Mouse (Mus musculus): ENCODE measurements at regions not wholly inside any gene's neighbourhood (a gene's known extent, or its start where the extent isn't known, plus 50 kb on each side); places are given as distances from the start of the nearest gene placed in this dataset.

- DNase-seq, result no peak
Measured at GRCm38 (mm10) chr6:104916787-104917186, 424.2 kb downstream of the Cntn6 start.

GRCm38 (mm10) chr6:104922577-104922976 lies 430.0 kb downstream of the Cntn6 start:
- no peak for DNase-seq

DNA sequence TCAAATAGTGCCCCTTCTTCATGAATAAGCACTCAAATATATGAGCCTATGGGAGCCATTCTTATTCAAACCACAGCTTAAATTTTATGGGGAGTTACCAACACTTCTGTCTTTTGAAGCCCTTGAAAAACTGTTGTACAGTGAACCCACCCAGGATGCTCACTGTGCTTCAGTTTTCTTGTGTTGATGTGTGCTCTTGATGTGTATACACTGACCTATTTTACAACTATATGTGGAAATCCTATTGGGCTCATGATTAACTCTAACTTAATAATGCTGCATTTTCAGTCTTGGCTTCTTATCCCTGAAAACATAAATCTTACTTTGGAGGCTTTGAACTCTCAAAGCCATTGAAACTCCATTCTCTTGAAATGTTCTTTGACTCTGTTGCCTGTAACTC lies 433.5 kb downstream of the Cntn6 start:
- no peak for DNase-seq

DNA sequence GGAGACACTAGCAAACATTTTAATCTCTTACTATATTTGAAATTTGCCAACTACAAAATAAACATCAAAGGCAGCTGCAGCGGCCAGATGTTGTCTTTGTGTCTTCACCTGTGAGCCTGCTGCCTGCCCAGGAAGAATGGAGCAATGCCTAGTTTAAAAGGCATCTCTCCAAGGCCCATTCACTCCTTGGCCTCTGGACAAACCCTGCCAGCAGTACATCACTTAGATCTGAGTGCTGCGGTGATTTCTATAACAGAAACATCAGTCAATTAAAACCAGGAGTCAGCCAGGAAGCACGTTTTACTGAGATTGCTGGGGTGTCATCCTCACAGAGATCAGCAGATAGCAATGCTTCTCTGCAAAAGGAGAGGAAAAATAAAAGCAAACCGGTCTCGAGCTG lies 437.7 kb downstream of the Cntn6 start:
- DNase-seq, result no peak

DNA sequence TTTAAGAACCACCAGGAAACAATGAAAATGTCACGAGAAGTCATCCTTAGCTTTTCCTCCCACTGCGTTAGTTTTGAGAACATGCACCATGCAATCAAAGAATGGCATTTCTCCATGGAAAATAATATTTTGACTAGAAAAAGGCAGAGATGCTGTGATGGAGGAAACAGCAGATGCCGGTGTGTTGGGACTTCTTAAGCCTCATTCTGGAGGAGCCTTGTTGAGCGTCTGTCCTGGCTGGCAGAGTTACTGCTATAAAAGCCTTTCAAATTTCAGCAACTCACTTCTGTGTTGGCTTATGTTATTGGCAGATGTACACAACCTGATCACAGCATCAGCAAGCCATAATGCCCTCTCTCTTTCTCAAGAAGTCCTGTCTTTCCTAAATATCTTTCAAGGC lies 439.6 kb downstream of the Cntn6 start:
- DNase-seq, result no peak

DNA sequence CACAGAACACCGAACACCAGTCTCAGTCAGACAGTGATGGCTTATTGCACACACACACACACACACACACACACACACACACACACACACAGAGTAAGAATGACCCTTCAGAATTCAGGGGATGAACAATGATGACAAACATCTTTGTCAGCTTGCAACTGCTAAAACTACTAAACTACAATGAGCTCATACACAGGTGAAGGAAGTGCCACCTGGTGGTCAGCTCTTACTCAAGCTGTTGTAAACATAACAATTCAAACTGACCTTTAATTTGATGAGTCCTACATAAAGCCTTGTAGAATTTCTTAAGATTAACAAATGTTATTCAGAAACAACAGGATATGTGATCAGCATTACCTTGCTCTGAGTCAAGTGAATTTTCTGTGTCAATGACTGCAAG lies 446.5 kb downstream of the Cntn6 start:
- DNase-seq, result peak; percentile 19 to 24

- DNase-seq, result no peak
Measured at GRCm38 (mm10) chr6:104974517-104974916, 481.9 kb downstream of the Cntn6 start.

GRCm38 (mm10) chr6:104984144-104984543 lies 491.6 kb downstream of the Cntn6 start:
- DNase-seq, result no peak

- DNase-seq, result no peak
Measured at GRCm38 (mm10) chr6:104989863-104990262, 497.3 kb downstream of the Cntn6 start.

GRCm38 (mm10) chr6:104990366-104990765 lies 497.8 kb downstream of the Cntn6 start:
- no peak for DNase-seq

- DNase-seq, result peak; percentile 2 to 3
Measured at GRCm38 (mm10) chr6:104999601-105000000, 507.0 kb downstream of the Cntn6 start.

DNA sequence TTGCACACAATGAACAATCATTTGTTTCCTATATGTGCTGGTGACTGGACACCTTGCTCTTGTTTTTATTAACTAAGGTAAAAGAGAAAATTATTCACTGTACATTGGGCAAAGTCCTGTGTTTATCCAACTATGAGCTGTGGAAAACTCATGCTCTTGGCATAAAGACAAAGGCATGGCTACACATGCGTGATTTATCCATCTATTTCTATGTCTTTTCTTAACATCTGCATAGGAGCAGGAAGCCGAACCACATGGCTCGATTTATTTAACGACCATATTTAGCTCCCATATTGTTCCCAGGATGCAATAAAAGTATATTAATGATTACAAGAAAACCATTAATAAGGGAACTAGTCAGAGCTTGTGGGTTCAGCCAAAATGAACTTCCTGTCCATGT lies 528.1 kb downstream of the Cntn6 start:
- DNase-seq, result no peak

DNA sequence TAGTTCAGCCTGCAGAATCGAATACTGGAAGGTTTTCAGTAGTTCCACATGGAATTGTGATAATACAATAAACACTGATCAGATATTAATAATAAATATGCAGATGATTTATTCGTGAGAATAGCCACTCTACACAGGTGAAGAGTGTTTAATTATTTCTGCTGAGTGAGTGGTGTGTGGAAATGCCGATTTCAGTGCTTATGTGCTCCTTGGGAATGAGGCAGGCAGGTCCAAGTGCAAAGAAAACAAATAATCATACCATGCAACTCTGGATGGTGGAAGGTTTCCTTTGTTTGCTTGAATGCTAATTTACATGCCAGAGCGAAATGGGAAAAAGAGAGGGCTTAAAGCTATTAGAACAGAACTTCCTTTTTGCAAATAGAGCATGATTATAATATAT lies 528.6 kb downstream of the Cntn6 start:
- no peak for DNase-seq

DNA sequence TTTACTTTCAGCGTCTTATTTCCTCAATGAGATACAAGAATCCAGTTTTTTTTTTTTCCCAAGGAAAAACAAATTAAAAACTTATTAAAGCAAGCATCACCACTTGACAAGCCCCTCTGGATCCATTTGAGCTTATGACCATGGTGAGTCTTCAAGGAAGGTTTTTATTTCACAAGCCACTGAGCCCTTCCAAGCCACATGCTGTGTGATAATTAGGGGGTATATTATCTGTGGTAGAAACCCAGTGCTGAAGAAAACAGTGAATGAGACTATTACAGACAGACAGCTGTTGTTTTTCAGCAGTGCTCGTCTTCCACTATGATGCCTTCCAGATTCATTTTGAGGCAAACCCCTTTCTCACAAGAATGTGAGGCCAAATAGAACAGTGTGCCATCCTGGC lies 573.6 kb downstream of the Cntn6 start:
- DNase-seq, result no peak

DNA sequence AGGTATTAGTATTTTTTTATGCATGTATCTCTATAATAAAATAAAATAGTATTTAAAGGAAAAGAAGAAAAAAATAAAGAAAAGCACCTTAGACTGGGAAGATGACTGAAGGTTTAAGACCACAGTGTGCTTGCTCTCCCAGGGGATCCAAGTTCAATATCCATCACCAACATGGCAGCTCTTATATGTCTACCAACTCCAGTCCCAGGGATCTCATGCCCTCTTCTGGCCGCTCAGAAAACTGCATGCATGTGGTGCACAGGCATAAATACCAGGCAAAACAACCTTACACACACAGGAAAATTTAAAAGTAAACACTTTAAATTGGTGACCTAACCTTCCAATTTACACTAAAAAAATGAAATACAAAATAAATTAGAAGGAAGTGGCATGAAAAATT lies 586.6 kb upstream of the Cntn4 start:
- peak; percentile 14 to 20 for DNase-seq

All from cerebellum, adult 18-20 months (tissue).